Mouse (Mus musculus): ENCODE measurements around the gene Tifa. TPM values are rescaled to one million over a fixed set of nuclear protein-coding genes. Genes with fewer than 3 reads are reported as not detected.

Gene Tifa
- polyA plus RNA-seq, 1 experiment from 2014 or later = 3.3 TPM

- 91% methylated on average over 10 of the region's 10 CpGs for WGBS
- no peak overlapping the region for H3K9ac ChIP-seq
- ATAC-seq (replicated peaks; ENCODE audit: insufficient number of reproducible peaks, insufficient read depth, low FRiP score, low read depth) = no peak
- H3K36me3 ChIP-seq = no peaks in the 10 kb centered on the region
- H3K4me1 ChIP-seq (replicated peaks) = no peaks in the 10 kb centered on the region
- no peak overlapping the region for H3K4me3 ChIP-seq
- H3K9me3 ChIP-seq (replicated peaks) = no peaks in the 10 kb centered on the region
- no peak overlapping the region for H3K27ac ChIP-seq
- H3K4me2 ChIP-seq = no peak overlapping the region
- no peaks in the 10 kb centered on the region for H3K27me3 ChIP-seq
Observed at GRCm38 (mm10) chr3:127830183-127830582, 40.6 kb downstream of the Tifa start.

GRCm38 (mm10) chr3:127831079-127831478 is 41.5 kb downstream of the Tifa start:
- 0 out of 2 replicates have a peak, but pooled peaks cover 5% of the 10 kb centered on the region for H3K4me1 ChIP-seq (replicated peaks)
- no peaks in the 10 kb centered on the region for H3K9me3 ChIP-seq (replicated peaks)
- H3K9ac ChIP-seq = no peak overlapping the region
- H3K27ac ChIP-seq = no peak overlapping the region
- no peak overlapping the region for H3K4me3 ChIP-seq
- no peak for ATAC-seq (replicated peaks; ENCODE audit: insufficient number of reproducible peaks, insufficient read depth, low FRiP score, low read depth)
- 50% methylated on average over 6 of the region's 6 CpGs for WGBS
- no peaks in the 10 kb centered on the region for H3K36me3 ChIP-seq
- no peak overlapping the region for H3K4me2 ChIP-seq
- no peaks in the 10 kb centered on the region for H3K27me3 ChIP-seq

- Histone ChIP-seq H3K4me3 (no peak overlapping the region), H3K9ac (no peak overlapping the region), H3K4me2 (no peak overlapping the region), H3K4me1 (replicated peaks) (peaks cover 13% of the 10 kb centered on the region), H3K27ac (no peak overlapping the region), H3K36me3 (no peaks in the 10 kb centered on the region), H3K27me3 (no peaks in the 10 kb centered on the region), H3K9me3 (replicated peaks) (no peaks in the 10 kb centered on the region)
- 81% methylated on average over 4 of the region's 4 CpGs for WGBS
- ATAC-seq (replicated peaks; ENCODE audit: insufficient number of reproducible peaks, insufficient read depth, low FRiP score, low read depth) = no peak
Observed at GRCm38 (mm10) chr3:127834040-127834439, 44.4 kb downstream of the Tifa start.

GRCm38 (mm10) chr3:127835594-127835993 is 46.0 kb downstream of the Tifa start:
- H3K4me2 ChIP-seq = no peak overlapping the region
- H3K36me3 ChIP-seq = no peaks in the 10 kb centered on the region
- no peak overlapping the region for H3K27ac ChIP-seq
- no peak overlapping the region for H3K9ac ChIP-seq
- no peaks in the 10 kb centered on the region for H3K9me3 ChIP-seq (replicated peaks)
- ATAC-seq (replicated peaks; ENCODE audit: insufficient number of reproducible peaks, insufficient read depth, low FRiP score, low read depth) = no peak
- H3K4me1 ChIP-seq (replicated peaks) = peaks cover 13% of the 10 kb centered on the region
- H3K27me3 ChIP-seq = no peaks in the 10 kb centered on the region
- H3K4me3 ChIP-seq = no peak overlapping the region
- WGBS = 68% methylated on average over 6 of the region's 6 CpGs

- Histone ChIP-seq H3K4me2 (peak overlapping the region; percentile 88), H3K9me3 (replicated peaks) (no peaks in the 10 kb centered on the region), H3K36me3 (no peaks in the 10 kb centered on the region), H3K9ac (peak overlapping the region; percentile 88), H3K4me1 (replicated peaks) (peaks cover 13% of the 10 kb centered on the region), H3K27me3 (0 out of 2 replicates have a peak, but pooled peaks cover 4% of the 10 kb centered on the region), H3K27ac (peak overlapping the region; percentile 97), H3K4me3 (peak overlapping the region; percentile 97)
- no peak for ATAC-seq (replicated peaks; ENCODE audit: insufficient number of reproducible peaks, insufficient read depth, low FRiP score, low read depth)
- WGBS = 0% methylated on average over 17 of the region's 17 CpGs
Observed at GRCm38 (mm10) chr3:127836798-127837153, 47.2 kb downstream of the Tifa start.

GRCm38 (mm10) chr3:127837154-127837865 is 47.7 kb downstream of the Tifa start, which contains the start of gene Ap1ar:
Gene Ap1ar, minus strand, starts transcription at chr3:127837523.
- under 1% methylated on average over 87 of the region's 89 CpGs for WGBS
- peak; percentile 94 for ATAC-seq (replicated peaks; ENCODE audit: insufficient number of reproducible peaks, insufficient read depth, low FRiP score, low read depth)
- no peaks in the 10 kb centered on the region for H3K36me3 ChIP-seq

GRCm38 (mm10) chr3:127837972-127838644 is 48.5 kb downstream of the Tifa start:
- no peaks in the 10 kb centered on the region for H3K9me3 ChIP-seq (replicated peaks)
- WGBS = 29% methylated on average over 8 of the region's 8 CpGs
- no peak for ATAC-seq (replicated peaks; ENCODE audit: insufficient number of reproducible peaks, insufficient read depth, low FRiP score, low read depth)
- peak overlapping the region; percentile 97 for H3K4me3 ChIP-seq
- H3K36me3 ChIP-seq = no peaks in the 10 kb centered on the region
- peak overlapping the region; percentile 88 for H3K4me2 ChIP-seq
- peak overlapping the region; percentile 97 for H3K27ac ChIP-seq
- H3K27me3 ChIP-seq = peaks cover 4% of the 10 kb centered on the region; the same call in 1 of the 2 replicates
- peak overlapping the region; percentile 72 for H3K9ac ChIP-seq
- peaks cover 13% of the 10 kb centered on the region for H3K4me1 ChIP-seq (replicated peaks)

More at GRCm38 (mm10) chr3:127837154-127837865, 47.7 kb downstream of the Tifa start, which contains the start of gene Ap1ar:
- H3K27ac ChIP-seq = peak within 1 kb of the TSS; percentile 97
- H3K4me1 ChIP-seq (replicated peaks) = peaks cover 13% of the 10 kb centered on the region
- no peaks in the 10 kb centered on the region for H3K9me3 ChIP-seq (replicated peaks)
- H3K27me3 ChIP-seq = peaks cover 4% of the 10 kb centered on the region; the same call in 1 of the 2 replicates
- H3K4me3 ChIP-seq = peak within 1 kb of the TSS; percentile 97
- peak within 1 kb of the TSS; percentile 88 for H3K9ac ChIP-seq
- H3K4me2 ChIP-seq = peak within 1 kb of the TSS; percentile 88

- 87% methylated on average over 8 of the region's 8 CpGs for WGBS
- Histone ChIP-seq H3K4me2 (no peak overlapping the region), H3K27me3 (peaks cover 4% of the 10 kb centered on the region; the same call in 1 of the 2 replicates), H3K4me3 (no peak overlapping the region), H3K9me3 (replicated peaks) (no peaks in the 10 kb centered on the region), H3K36me3 (no peaks in the 10 kb centered on the region), H3K9ac (no peak overlapping the region), H3K27ac (no peak overlapping the region), H3K4me1 (replicated peaks) (peaks cover 3% of the 10 kb centered on the region)
- no peak for ATAC-seq (replicated peaks; ENCODE audit: insufficient number of reproducible peaks, insufficient read depth, low FRiP score, low read depth)
Observed at GRCm38 (mm10) chr3:127841926-127842325, 52.3 kb downstream of the Tifa start.

GRCm38 (mm10) chr3:127843324-127843940 is 53.8 kb downstream of the Tifa start:
- Histone ChIP-seq H3K4me1 (replicated peaks) (no peaks in the 10 kb centered on the region), H3K9ac (no peak overlapping the region), H3K9me3 (replicated peaks) (no peaks in the 10 kb centered on the region), H3K4me2 (no peak overlapping the region), H3K27me3 (peaks cover 4% of the 10 kb centered on the region; the same call in 1 of the 2 replicates), H3K36me3 (no peaks in the 10 kb centered on the region), H3K4me3 (no peak overlapping the region), H3K27ac (no peak overlapping the region)
- no peak for ATAC-seq (replicated peaks; ENCODE audit: insufficient number of reproducible peaks, insufficient read depth, low FRiP score, low read depth)
- 58% methylated on average over 2 of the region's 2 CpGs for WGBS

- no peaks in the 10 kb centered on the region for H3K36me3 ChIP-seq
- no peaks in the 10 kb centered on the region for H3K9me3 ChIP-seq (replicated peaks)
- no peak overlapping the region for H3K27ac ChIP-seq
- H3K9ac ChIP-seq = no peak overlapping the region
- no peaks in the 10 kb centered on the region for H3K4me1 ChIP-seq (replicated peaks)
- no peak overlapping the region for H3K4me2 ChIP-seq
- ATAC-seq (replicated peaks; ENCODE audit: insufficient number of reproducible peaks, insufficient read depth, low FRiP score, low read depth) = no peak
- WGBS = 55% methylated on average over 5 of the region's 5 CpGs
- no peak overlapping the region for H3K4me3 ChIP-seq
- H3K27me3 ChIP-seq = peaks cover 4% of the 10 kb centered on the region; the same call in 1 of the 2 replicates
Observed at GRCm38 (mm10) chr3:127843941-127844327, 54.3 kb downstream of the Tifa start.

- WGBS = 67% methylated on average over 11 of the region's 11 CpGs
- H3K4me2 ChIP-seq = no peak overlapping the region
- no peaks in the 10 kb centered on the region for H3K4me1 ChIP-seq (replicated peaks)
- no peak overlapping the region for H3K9ac ChIP-seq
- no peaks in the 10 kb centered on the region for H3K9me3 ChIP-seq (replicated peaks)
- no peak for ATAC-seq (replicated peaks; ENCODE audit: insufficient number of reproducible peaks, insufficient read depth, low FRiP score, low read depth)
- H3K27me3 ChIP-seq = 0 out of 2 replicates have a peak, but pooled peaks cover 9% of the 10 kb centered on the region
- no peak overlapping the region for H3K4me3 ChIP-seq
- H3K27ac ChIP-seq = no peak overlapping the region
- H3K36me3 ChIP-seq = no peaks in the 10 kb centered on the region
Observed at GRCm38 (mm10) chr3:127848088-127848808, 58.6 kb downstream of the Tifa start.

Data from heart, embryonic 15.5 days (tissue).